Mouse (Mus musculus) limb, embryonic 13.5 days (tissue): ENCODE data around the gene Dapk3. TPM values are rescaled to one million over a fixed set of nuclear protein-coding genes. Genes with fewer than 3 reads are reported as not detected.
"Not testable (repeated sequence)": the region's sequence is repeated elsewhere in the genome, so short reads cannot be mapped to it uniquely, and the experiment has no call there.

Experiments used
- ATAC-seq: fragments of 200-750 bp; cut with Nextera tagmentation; 2 replicates; pipeline ENCODE4 v1.8.0; 2017; ENCODE audit warnings: low read depth, moderate number of reproducible peaks, moderate TSS enrichment; ENCODE audit not compliant: low FRiP score
- H3K27ac ChIP-seq: fragments of 300-500 bp; sonication (generic); 2 replicates; pipeline ENCODE4 v1.5.1; 2015; ENCODE audit warnings: inconsistent platforms, mild to moderate bottlenecking, moderate library complexity
- H3K27me3 ChIP-seq: fragments of 300-500 bp; sonication (generic); 2 replicates; pipeline ENCODE4 v1.6.1; 2015; ENCODE audit warnings: mild to moderate bottlenecking, inconsistent platforms
- H3K36me3 ChIP-seq: fragments of 300-500 bp; sonication (generic); 2 replicates; pipeline ENCODE4 v1.6.1; 2015; ENCODE audit warnings: inconsistent platforms, mild to moderate bottlenecking, moderate library complexity
- H3K4me1 ChIP-seq: fragments of 300-500 bp; sonication (generic); 2 replicates; pipeline ENCODE4 v1.6.1; 2015; ENCODE audit warnings: inconsistent platforms
- H3K4me2 ChIP-seq: fragments of 300-500 bp; sonication (generic); replicated peaks from 2 replicates; pipeline ENCODE4 v1.6.1; 2015; ENCODE audit warnings: inconsistent platforms, mild to moderate bottlenecking, moderate library complexity
- H3K4me3 ChIP-seq: fragments of 300-500 bp; sonication (generic); 2 replicates; pipeline ENCODE4 v1.5.1; 2015; ENCODE audit warnings: moderate library complexity, mild to moderate bottlenecking, inconsistent platforms
- H3K9ac ChIP-seq: fragments of 300-500 bp; sonication (generic); 2 replicates; pipeline ENCODE4 v1.6.1; 2015; ENCODE audit warnings: mild to moderate bottlenecking, inconsistent platforms
- H3K9me3 ChIP-seq: fragments of 300-500 bp; sonication (generic); 2 replicates; pipeline ENCODE4 v1.6.1; 2016; ENCODE audit warnings: inconsistent platforms
- WGBS: fragments of 180-500 bp; shearing (Covaris S2); methylation state at CpG from one replicate; pipeline ENCODE4 v1.1.7; 2015; 5-methylcytosine and 5-hydroxymethylcytosine counted together
- polyA plus RNA-seq: library from polyadenylated mRNA; unstranded; fragments of >200 nt; fragmentation: Nextera tagmentation; extraction: Ambion mirVana; gene quantifications from 2 replicates; pipeline ENCODE4 v1.2.1, GENCODE M21; 2015

Gene Dapk3
- polyA plus RNA-seq, 1 experiment from 2014 or later = 53.4 TPM

DNA sequence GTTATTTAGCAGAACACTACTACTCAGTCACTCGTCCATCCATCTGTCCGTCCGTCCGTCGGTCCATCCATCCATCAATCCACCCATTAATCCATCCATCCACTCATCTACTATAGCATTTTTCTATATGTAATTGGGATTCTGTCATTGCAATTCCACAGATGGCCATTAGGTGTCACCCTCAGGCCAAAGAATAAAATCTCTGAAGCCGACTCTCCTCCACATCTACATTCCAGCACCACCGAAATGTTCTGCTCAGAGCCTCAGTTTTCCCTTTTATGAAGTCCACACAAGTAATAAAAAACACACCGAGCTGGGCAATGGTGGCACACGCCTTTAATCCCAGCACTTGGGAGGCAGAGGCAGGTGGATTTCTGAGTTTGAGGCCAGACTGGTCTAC is 15.4 kb downstream of the Dapk3 start:
- peaks cover 13% of the 10 kb centered on the region for H3K4me1 ChIP-seq
- peaks cover 60% of the 10 kb centered on the region for H3K27me3 ChIP-seq
- no peak overlapping the region for H3K4me3 ChIP-seq
- ATAC-seq = no peak
- H3K9ac ChIP-seq = no peak overlapping the region
- no peak overlapping the region for H3K27ac ChIP-seq
- no peak overlapping the region for H3K4me2 ChIP-seq
- WGBS = under 1% methylated on average over 9 of the region's 9 CpGs
- no peaks in the 10 kb centered on the region for H3K36me3 ChIP-seq
- H3K9me3 ChIP-seq = no peaks in the 10 kb centered on the region

DNA sequence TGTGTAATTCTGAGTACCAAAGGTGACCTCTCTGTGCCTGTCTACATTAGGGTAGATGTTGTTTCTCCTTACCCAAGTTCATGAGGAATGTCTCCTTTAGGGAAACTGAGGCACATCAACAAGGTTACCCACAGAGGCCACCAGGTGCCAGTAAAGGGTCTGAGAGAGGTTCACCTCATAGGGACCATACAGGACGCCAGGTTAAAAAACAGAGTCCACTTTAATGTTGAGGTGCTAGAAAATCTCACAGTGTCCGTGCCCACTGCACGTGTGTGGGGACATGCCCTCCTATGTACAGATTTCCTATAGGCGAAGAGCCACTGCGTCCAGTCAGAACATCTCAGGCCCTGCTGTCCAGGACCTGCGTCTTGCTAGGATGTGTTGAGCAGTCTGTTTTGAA is 16.2 kb downstream of the Dapk3 start:
- no peak overlapping the region for H3K4me2 ChIP-seq
- H3K4me1 ChIP-seq = peaks cover 9% of the 10 kb centered on the region
- peaks cover 55% of the 10 kb centered on the region for H3K27me3 ChIP-seq
- H3K9me3 ChIP-seq = no peaks in the 10 kb centered on the region
- 81% methylated on average over 6 of the region's 6 CpGs for WGBS
- no peak overlapping the region for H3K4me3 ChIP-seq
- 0 out of 2 replicates have a peak overlapping the region, but pooled peaks have one; percentile 43 for H3K9ac ChIP-seq
- no peak overlapping the region for H3K27ac ChIP-seq
- ATAC-seq = no peak
- H3K36me3 ChIP-seq = no peaks in the 10 kb centered on the region

DNA sequence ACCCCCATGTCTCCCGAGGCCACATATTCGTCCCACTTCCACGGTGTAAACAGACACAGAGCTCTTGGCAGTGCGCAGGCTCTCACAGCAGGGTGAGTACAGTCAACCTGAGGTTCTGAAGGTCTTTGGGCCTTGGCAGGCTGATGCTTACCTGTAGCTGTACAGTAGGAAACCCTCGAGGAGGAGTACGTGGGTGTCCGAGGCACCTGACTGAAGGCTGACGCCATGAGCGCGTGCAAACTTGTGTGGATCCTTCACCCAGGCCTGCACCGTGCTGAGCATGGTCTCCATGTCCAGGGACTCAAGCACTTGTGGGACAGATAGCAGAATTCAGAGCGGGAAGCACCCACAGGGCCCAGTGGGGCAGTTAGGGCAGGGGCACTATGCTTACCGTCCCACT is 17.3 kb downstream of the Dapk3 start:
- H3K36me3 ChIP-seq = no peaks in the 10 kb centered on the region
- no peak for ATAC-seq
- no peak overlapping the region for H3K4me2 ChIP-seq
- no peak overlapping the region for H3K4me3 ChIP-seq
- WGBS = 82% methylated on average over 13 of the region's 13 CpGs
- H3K9me3 ChIP-seq = no peaks in the 10 kb centered on the region
- no peak overlapping the region for H3K27ac ChIP-seq
- no peaks in the 10 kb centered on the region for H3K4me1 ChIP-seq
- peak overlapping the region; percentile 48 for H3K9ac ChIP-seq
- H3K27me3 ChIP-seq = peaks cover 43% of the 10 kb centered on the region

- Histone ChIP-seq H3K27ac (no peak overlapping the region), H3K36me3 (no peaks in the 10 kb centered on the region), H3K27me3 (peaks cover 37% of the 10 kb centered on the region), H3K4me3 (no peak overlapping the region), H3K4me2 (no peak overlapping the region), H3K9me3 (no peaks in the 10 kb centered on the region), H3K4me1 (no peaks in the 10 kb centered on the region), H3K9ac (peak overlapping the region; percentile 48)
- no peak for ATAC-seq
- WGBS = 71% methylated on average over 20 of the region's 20 CpGs
Observed at GRCm38 (mm10) chr10:81200605-81201287, 17.9 kb downstream of the Dapk3 start.

GRCm38 (mm10) chr10:81201807-81202758 is 19.3 kb downstream of the Dapk3 start, which contains the start of gene Nmrk2:
TSS of gene Nmrk2 (minus strand) at chr10:81202051.
- no peaks in the 10 kb centered on the region for H3K36me3 ChIP-seq
- no peaks in the 10 kb centered on the region for H3K9me3 ChIP-seq
- peaks cover 24% of the 10 kb centered on the region for H3K27me3 ChIP-seq
- no peak for ATAC-seq
- no peak within 1 kb of the TSS for H3K4me3 ChIP-seq
- H3K4me2 ChIP-seq = no peak within 1 kb of the TSS
- 56% methylated on average over 13 of the region's 13 CpGs for WGBS
- no peak within 1 kb of the TSS for H3K27ac ChIP-seq
- no peak within 1 kb of the TSS; the same call in 1 of the 2 replicates for H3K9ac ChIP-seq
- H3K4me1 ChIP-seq = no peaks in the 10 kb centered on the region

DNA sequence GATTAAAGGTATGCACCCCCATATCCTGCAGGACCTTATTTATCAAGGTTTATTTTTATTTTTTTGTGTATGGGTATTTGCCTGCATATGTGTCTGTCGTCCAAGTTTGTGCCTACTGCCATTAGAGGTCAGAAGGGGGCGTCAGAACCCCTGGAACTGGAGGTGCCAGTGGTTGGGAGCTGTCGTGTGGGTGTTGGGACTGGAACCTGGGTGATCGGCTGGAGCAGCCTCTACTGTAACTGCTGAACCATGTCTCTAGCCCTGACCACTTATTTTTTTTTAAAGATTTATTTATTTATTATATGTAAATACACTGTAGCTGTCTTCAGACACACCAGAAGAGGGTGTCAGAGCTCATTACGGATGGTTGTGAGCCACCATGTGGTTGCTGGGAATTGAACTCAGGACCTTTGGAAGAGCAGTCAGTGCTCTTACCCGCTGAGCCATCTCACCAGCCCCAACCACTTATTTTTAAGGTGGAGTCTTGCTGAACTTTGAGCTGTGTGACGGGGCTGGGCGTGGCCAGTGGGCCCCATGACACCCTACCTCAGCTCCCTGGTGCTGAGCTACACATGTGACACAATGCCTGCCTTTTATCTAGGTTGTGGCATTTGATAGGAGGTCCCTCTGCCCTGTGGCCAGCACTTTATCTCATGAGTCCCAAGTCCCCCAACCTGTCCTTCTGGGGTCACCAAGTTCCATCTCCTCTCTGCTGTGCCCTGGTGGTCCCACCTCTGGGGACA is 20.3 kb downstream of the Dapk3 start:
- no peak overlapping the region for H3K4me3 ChIP-seq
- H3K36me3 ChIP-seq = no peaks in the 10 kb centered on the region
- peaks cover 17% of the 10 kb centered on the region; the same call in 1 of the 2 replicates for H3K27me3 ChIP-seq
- H3K4me1 ChIP-seq = no peaks in the 10 kb centered on the region
- H3K4me2 ChIP-seq = no peak overlapping the region
- H3K9me3 ChIP-seq = no peaks in the 10 kb centered on the region
- H3K9ac ChIP-seq = no peak overlapping the region
- no peak for ATAC-seq
- H3K27ac ChIP-seq = no peak overlapping the region
- WGBS = 68% methylated on average over 8 of the region's 8 CpGs

GRCm38 (mm10) chr10:81204137-81204536 is 21.3 kb downstream of the Dapk3 start:
- Histone ChIP-seq H3K9ac (no peak overlapping the region), H3K36me3 (no peaks in the 10 kb centered on the region), H3K9me3 (no peaks in the 10 kb centered on the region), H3K4me3 (no peak overlapping the region), H3K4me2 (no peak overlapping the region), H3K27ac (no peak overlapping the region), H3K27me3 (peaks cover 10% of the 10 kb centered on the region; the same call in 1 of the 2 replicates), H3K4me1 (no peaks in the 10 kb centered on the region)
- no peak for ATAC-seq
- 68% methylated on average over 4 of the region's 4 CpGs for WGBS

DNA sequence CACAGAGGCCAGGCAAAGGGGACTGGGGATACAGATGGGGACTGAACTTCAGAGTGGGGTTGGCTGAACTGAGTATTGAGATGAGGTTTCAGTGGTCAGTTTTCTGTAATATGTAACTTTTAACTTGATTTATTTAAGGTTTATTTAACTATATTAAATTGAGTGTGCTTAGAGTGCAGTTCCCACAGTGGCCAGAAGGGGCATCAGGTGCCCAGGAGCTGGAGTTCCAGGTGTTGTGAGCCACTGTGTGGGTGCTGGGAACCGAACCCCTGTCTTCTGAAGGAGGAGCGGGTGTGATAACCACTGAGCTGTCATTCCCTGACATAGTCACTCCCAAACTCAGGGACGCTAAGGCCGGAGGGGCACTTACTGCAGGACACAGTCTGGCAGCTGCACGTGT is 27.3 kb downstream of the Dapk3 start:
- Histone ChIP-seq H3K36me3 (no peaks in the 10 kb centered on the region), H3K4me2 (no peak overlapping the region), H3K9ac (no peak overlapping the region), H3K4me3 (no peak overlapping the region), H3K27me3 (no peaks in the 10 kb centered on the region; the same call in 1 of the 2 replicates), H3K27ac (no peak overlapping the region), H3K9me3 (peaks cover 17% of the 10 kb centered on the region), H3K4me1 (no peaks in the 10 kb centered on the region)
- 94% methylated on average over 5 of the region's 5 CpGs for WGBS
- ATAC-seq = no peak

GRCm38 (mm10) chr10:81216260-81216659 is 33.5 kb downstream of the Dapk3 start:
- no peaks in the 10 kb centered on the region for H3K36me3 ChIP-seq
- no peak overlapping the region for H3K4me3 ChIP-seq
- WGBS = 81% methylated on average over 6 of the region's 6 CpGs
- H3K4me2 ChIP-seq = no peak overlapping the region
- no peak overlapping the region for H3K27ac ChIP-seq
- no peak for ATAC-seq
- peaks cover 11% of the 10 kb centered on the region for H3K9me3 ChIP-seq
- no peak overlapping the region for H3K9ac ChIP-seq
- H3K27me3 ChIP-seq = peaks cover 10% of the 10 kb centered on the region; the same call in 1 of the 2 replicates
- no peaks in the 10 kb centered on the region for H3K4me1 ChIP-seq

- Histone ChIP-seq H3K4me3 (no peak overlapping the region), H3K4me1 (no peaks in the 10 kb centered on the region), H3K27me3 (peaks cover 10% of the 10 kb centered on the region; the same call in 1 of the 2 replicates), H3K27ac (no peak overlapping the region), H3K9ac (no peak overlapping the region), H3K4me2 (no peak overlapping the region), H3K36me3 (no peaks in the 10 kb centered on the region), H3K9me3 (peaks cover 7% of the 10 kb centered on the region; the same call in 1 of the 2 replicates)
- ATAC-seq = no peak
- 85% methylated on average over 6 of the region's 6 CpGs for WGBS
Observed at GRCm38 (mm10) chr10:81216810-81217209, 34.0 kb downstream of the Dapk3 start.

DNA sequence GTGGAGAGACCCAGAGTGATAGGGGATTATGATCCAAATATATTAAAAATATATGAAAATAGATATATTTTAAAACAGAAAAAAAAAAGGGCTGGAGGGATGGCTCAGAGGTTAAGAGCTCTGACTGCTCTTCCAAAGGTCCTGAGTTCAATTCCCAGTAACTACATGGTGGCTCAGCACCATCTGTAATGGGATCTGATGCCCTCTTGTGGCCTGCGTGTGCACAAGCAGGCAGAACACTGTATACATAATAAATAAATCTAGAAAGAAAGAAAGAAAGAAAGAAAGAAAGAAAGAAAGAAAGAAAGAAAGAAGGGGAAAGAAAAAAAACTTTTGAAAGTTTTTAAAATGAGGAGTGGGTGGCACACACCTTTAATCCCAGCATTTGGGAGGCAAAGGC is 34.5 kb downstream of the Dapk3 start:
- H3K27ac ChIP-seq, H3K9ac ChIP-seq, H3K36me3 ChIP-seq, H3K4me3 ChIP-seq, ATAC-seq, H3K9me3 ChIP-seq, H3K4me1 ChIP-seq, H3K4me2 ChIP-seq: not testable (repeated sequence)
- H3K27me3 ChIP-seq = peaks cover 10% of the 10 kb centered on the region; the same call in 1 of the 2 replicates
- 19% methylated on average over 1 of the region's 1 CpGs for WGBS
